ENCODE assay signal across 26 mouse cellular contexts in the genomic region with DNA sequence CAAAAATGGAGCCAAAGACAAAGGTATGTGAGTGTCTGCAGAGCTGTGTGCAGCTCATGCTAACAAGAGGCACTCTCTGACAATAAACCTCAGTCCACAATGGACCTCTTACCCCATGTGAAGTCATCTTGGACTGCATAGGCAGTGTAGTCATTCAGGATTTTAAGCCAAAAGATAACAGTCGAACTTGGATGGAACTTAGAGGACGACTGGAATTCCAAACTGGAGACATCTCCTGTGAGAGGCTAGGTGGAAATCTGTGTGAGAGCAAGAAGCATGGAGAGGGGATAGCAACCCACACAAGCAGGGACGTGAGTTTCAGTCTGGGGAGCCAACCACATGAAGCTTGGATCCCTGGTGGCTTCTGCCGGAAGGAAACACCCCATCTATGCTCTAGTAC.
DNase-seq lines count a peak whose midpoint lies in the region; ATAC-seq and TF ChIP-seq lines count a peak whose summit lies in the region.
"Had no signal": no experiment of that assay in that cellular context is flagged by ENCODE, and none has a peak within 500 bp of the region (broad histone marks: within the 10 kb centered on the region; RNA-seq: fewer than 3 reads in every experiment).

No protein-coding gene starts in this region.

- intact Hi-C loops in heart, adult 2 months (cut with DNase I), result no loop called here
- intact Hi-C loops in heart, postnatal 25 days (cut with DNase I), result no loop called here

- peak; percentile 37; the same call in 1 of the 2 replicates for ATAC-seq in heart, embryonic 16.5 days (replicated peaks; ENCODE audit: extremely low read depth, insufficient read depth, low FRiP score)
- no peak for ATAC-seq in midbrain, embryonic 11.5 days (ENCODE audit: low FRiP score)
- no peak for ATAC-seq in midbrain, embryonic 13.5 days
- ATAC-seq: activated CD4-positive, CD25-positive, alpha-beta regulatory T cell, adult 4 months; CD4-positive, CD25-positive, alpha-beta regulatory T cell, adult 4 months; forebrain, embryonic 14.5 days; Patski had no signal

- no peaks in the 10 kb centered on the region for H3K36me3 ChIP-seq in heart, embryonic 10.5 days
- H3K36me3 ChIP-seq in heart, adult 2 months (ENCODE audit: control insufficient read depth, insufficient read depth, low read length), result peaks cover 5% of the 10 kb centered on the region; the same call in 1 of the 2 replicates
- H3K36me3 ChIP-seq in heart, embryonic 16.5 days (ENCODE audit: control insufficient read depth, insufficient read depth), result no peaks in the 10 kb centered on the region
- H3K36me3 ChIP-seq in midbrain, embryonic 11.5 days (ENCODE audit: control insufficient read depth, insufficient read depth, low read length), result no peaks in the 10 kb centered on the region
- H3K36me3 ChIP-seq in midbrain, embryonic 13.5 days, result no peaks in the 10 kb centered on the region
- H3K36me3 ChIP-seq: embryonic facial prominence, embryonic 10.5 days; embryonic facial prominence, embryonic 12.5 days; forebrain, embryonic 12.5 days had no signal

- 67% methylated on average over 4 of the region's 4 CpGs for WGBS in heart, embryonic 10.5 days
- WGBS in heart, adult 2 months, result 40% methylated on average over 4 of the region's 4 CpGs
- WGBS in heart, embryonic 16.5 days, result 56% methylated on average over 4 of the region's 4 CpGs
- WGBS in midbrain, embryonic 11.5 days, result 86% methylated on average over 4 of the region's 4 CpGs
- WGBS in midbrain, embryonic 13.5 days, result 82% methylated on average over 4 of the region's 4 CpGs

- no peaks in the 10 kb centered on the region for H3K9me3 ChIP-seq in heart, embryonic 10.5 days
- H3K9me3 ChIP-seq in heart, embryonic 16.5 days (replicated peaks; ENCODE audit: control insufficient read depth, low read length), result no peaks in the 10 kb centered on the region
- no peaks in the 10 kb centered on the region for H3K9me3 ChIP-seq in midbrain, embryonic 11.5 days (ENCODE audit: control insufficient read depth, low read length)
- H3K9me3 ChIP-seq in midbrain, embryonic 13.5 days, result no peaks in the 10 kb centered on the region
- H3K9me3 ChIP-seq: embryonic facial prominence, embryonic 10.5 days; embryonic facial prominence, embryonic 12.5 days; forebrain, embryonic 12.5 days; G1E had no signal

- peak; percentile 93 for DNase-seq in heart, adult 11 months
- DNase-seq in heart, embryonic 10.5 days (ENCODE audit: low spot score), result no peak
- peak; percentile 26 for DNase-seq in heart, adult 8-10 months (ENCODE audit: low spot score)
- no peak for DNase-seq in heart, adult 2 months
- DNase-seq in heart, postnatal 25 days (ENCODE audit: low spot score), result no peak
- DNase-seq in midbrain, embryonic 11.5 days (ENCODE audit: low spot score, missing footprints), result peak; percentile 33
- DNase-seq: adrenal gland, adult 8-10 months; adrenal gland, postnatal 14 days; adrenal gland, postnatal 36 days; B cell, adult 2 months; cerebellum, adult 11-12 months; cerebellum, adult 2 months; cerebellum, adult 9-10 months; cerebellum, postnatal 10 days; cerebellum, postnatal 25 days had no signal

- no peak overlapping the region for H3K4me2 ChIP-seq in heart, embryonic 16.5 days (ENCODE audit: low read depth, low read length)
- no peak overlapping the region for H3K4me2 ChIP-seq in midbrain, embryonic 11.5 days
- H3K4me2 ChIP-seq in midbrain, embryonic 13.5 days (replicated peaks), result no peak overlapping the region
- H3K4me2 ChIP-seq: embryonic facial prominence, embryonic 12.5 days; forebrain, embryonic 12.5 days had no signal

- H3K9ac ChIP-seq in heart, adult 2 months (ENCODE audit: low read depth, low read length), result no peak overlapping the region
- no peak overlapping the region for H3K9ac ChIP-seq in heart, embryonic 16.5 days (ENCODE audit: low read length)
- H3K9ac ChIP-seq in midbrain, embryonic 11.5 days (ENCODE audit: low read length), result no peak overlapping the region
- H3K9ac ChIP-seq in midbrain, embryonic 13.5 days (replicated peaks), result no peak overlapping the region
- H3K9ac ChIP-seq: embryonic facial prominence, embryonic 12.5 days; forebrain, embryonic 12.5 days had no signal

- no peak overlapping the region for H3K4me3 ChIP-seq in heart, embryonic 10.5 days
- no peak overlapping the region for H3K4me3 ChIP-seq in heart, adult 2 months
- no peak overlapping the region for H3K4me3 ChIP-seq in heart, embryonic 16.5 days (ENCODE audit: low read length)
- H3K4me3 ChIP-seq in midbrain, embryonic 11.5 days (ENCODE audit: low read depth, low read length), result no peak overlapping the region
- H3K4me3 ChIP-seq in midbrain, embryonic 13.5 days (replicated peaks), result no peak overlapping the region
- H3K4me3 ChIP-seq: embryonic facial prominence, embryonic 10.5 days; embryonic facial prominence, embryonic 12.5 days; forebrain, embryonic 12.5 days had no signal

- H3K4me1 ChIP-seq in heart, embryonic 10.5 days, result no peaks in the 10 kb centered on the region
- H3K4me1 ChIP-seq in heart, adult 2 months (ENCODE audit: control insufficient read depth, insufficient read depth, low read length), result peaks cover 2% of the 10 kb centered on the region; the same call in 1 of the 2 replicates
- H3K4me1 ChIP-seq in heart, embryonic 16.5 days (ENCODE audit: control insufficient read depth, insufficient read depth, low read length), result no peaks in the 10 kb centered on the region
- H3K4me1 ChIP-seq in midbrain, embryonic 11.5 days (ENCODE audit: control insufficient read depth, insufficient read depth, low read length), result peaks cover 3% of the 10 kb centered on the region; the same call in 1 of the 2 replicates
- peaks cover 6% of the 10 kb centered on the region; the same call in 1 of the 2 replicates for H3K4me1 ChIP-seq in midbrain, embryonic 13.5 days (replicated peaks)
- H3K4me1 ChIP-seq: embryonic facial prominence, embryonic 12.5 days had no signal

- H3K79me2 ChIP-seq in heart, adult 2 months (replicated peaks; ENCODE audit: control insufficient read depth, insufficient read depth, low read length), result no peaks in the 10 kb centered on the region

- no peak for TF ChIP-seq EP300 in heart, adult 2 months (IDR thresholded peaks at IDR 0.05; ENCODE audit: insufficient read depth, low read depth, low read length)

- TF ChIP-seq CTCF in heart, adult 2 months (IDR thresholded peaks at IDR 0.05), result no peak

- TF ChIP-seq POLR2A in heart, adult 2 months (IDR thresholded peaks at IDR 0.05; ENCODE audit: insufficient read depth, low read depth, low read length), result no peak

- H3K27me3 ChIP-seq in heart, embryonic 10.5 days (ENCODE audit: insufficient read depth, poor library complexity, severe bottlenecking), result no peaks in the 10 kb centered on the region
- no peaks in the 10 kb centered on the region for H3K27me3 ChIP-seq in heart, adult 2 months (ENCODE audit: control insufficient read depth, insufficient read depth, low read length)
- no peaks in the 10 kb centered on the region for H3K27me3 ChIP-seq in heart, embryonic 16.5 days (ENCODE audit: control insufficient read depth, insufficient read depth, low read length)
- no peaks in the 10 kb centered on the region for H3K27me3 ChIP-seq in midbrain, embryonic 11.5 days (ENCODE audit: control insufficient read depth, insufficient read depth, low read length)
- H3K27me3 ChIP-seq in midbrain, embryonic 13.5 days, result no peaks in the 10 kb centered on the region
- H3K27me3 ChIP-seq: CH12.LX; embryonic facial prominence, embryonic 12.5 days; forebrain, embryonic 12.5 days; Patski had no signal

- no peak overlapping the region for H3K27ac ChIP-seq in heart, embryonic 10.5 days
- no peak overlapping the region for H3K27ac ChIP-seq in heart, adult 2 months
- no peak overlapping the region for H3K27ac ChIP-seq in heart, embryonic 16.5 days (ENCODE audit: low read length)
- no peak overlapping the region for H3K27ac ChIP-seq in midbrain, embryonic 11.5 days (ENCODE audit: low read depth, low read length)
- no peak overlapping the region for H3K27ac ChIP-seq in midbrain, embryonic 13.5 days
- H3K27ac ChIP-seq: embryonic facial prominence, embryonic 10.5 days; embryonic facial prominence, embryonic 12.5 days; forebrain, embryonic 12.5 days had no signal

Comparison
In these comparisons a context has a peak if more than half of its experiments do, and no peak if none do; other contexts are left out.
1. DNase-seq: peak in heart, adult 11 months (single experiment), heart, adult 8-10 months (single experiment) and midbrain, embryonic 11.5 days (single experiment); none in heart, embryonic 10.5 days (single experiment), heart, adult 2 months (0 of 2) and heart, postnatal 25 days (single experiment).